Mouse (Mus musculus) liver, adult 2 months (tissue): Measurements from ENCODE around the gene Serinc5. TPM values are rescaled to one million over a fixed set of nuclear protein-coding genes. Genes with fewer than 3 reads are reported as not detected.
"Not testable (repeated sequence)": the region's sequence is repeated elsewhere in the genome, so short reads cannot be mapped to it uniquely, and the experiment has no call there.

ENCODE experiments used
- DNase-seq: peaks from one replicate; pipeline ENCODE4 v3.0.0-alpha.2; 2011; ENCODE audit warnings: low read depth, low spot score; ENCODE audit errors: extremely low read depth
- H3K27ac ChIP-seq: fragments of 200-500 bp; replicated peaks from 2 replicates; pipeline ENCODE4 v1.5.1; 2012; ENCODE audit warnings: low read depth, mild to moderate bottlenecking, control low read depth, inconsistent platforms, low read length; ENCODE audit not compliant: insufficient read depth
- H3K27me3 ChIP-seq: fragments of 200-500 bp; 2 replicates; pipeline ENCODE4 v1.6.1; 2012; ENCODE audit warnings: mild to moderate bottlenecking, moderate library complexity, low read length, inconsistent platforms; ENCODE audit not compliant: control insufficient read depth, insufficient read depth
- H3K36me3 ChIP-seq: fragments of 200-500 bp; 2 replicates; pipeline ENCODE4 v1.6.1; 2012; ENCODE audit warnings: low read length, inconsistent platforms; ENCODE audit not compliant: control insufficient read depth, insufficient read depth
- H3K4me1 ChIP-seq: fragments of 200-500 bp; 2 replicates; pipeline ENCODE4 v1.6.1; 2011; ENCODE audit warnings: low read length; ENCODE audit not compliant: control insufficient read depth, insufficient read depth
- H3K4me3 ChIP-seq: fragments of 200-500 bp; 2 replicates; pipeline ENCODE4 v1.5.1; 2011; ENCODE audit warnings: low read depth, mild to moderate bottlenecking, control low read depth, low read length, moderate library complexity; ENCODE audit not compliant: insufficient read depth
- H3K79me2 ChIP-seq: fragments of 200-500 bp; 2 replicates; pipeline ENCODE4 v1.6.1; 2012; ENCODE audit warnings: inconsistent platforms, mild to moderate bottlenecking, low read length, moderate library complexity; ENCODE audit not compliant: control insufficient read depth, insufficient read depth
- H3K9ac ChIP-seq: fragments of 200-500 bp; 2 replicates; pipeline ENCODE4 v1.6.1; 2012; ENCODE audit warnings: low read depth, mild to moderate bottlenecking, control low read depth, inconsistent platforms, low read length
- CTCF ChIP-seq: fragments of 200-500 bp; IDR thresholded peaks from 2 replicates; pipeline ENCODE4 v1.5.1; 2011; ENCODE audit warnings: low read depth, low read length, control low read depth
- POLR2A ChIP-seq: fragments of 200-500 bp; IDR thresholded peaks from 2 replicates; pipeline ENCODE4 v1.6.1; 2011; ENCODE audit warnings: low read length, control low read depth; ENCODE audit not compliant: insufficient read depth; ENCODE audit errors: extremely low read depth
- WGBS: fragments of 180-500 bp; shearing (Covaris S2); methylation state at CpG from one replicate; pipeline ENCODE4 v1.1.7; 2018; 5-methylcytosine and 5-hydroxymethylcytosine counted together
- polyA plus RNA-seq: library from polyadenylated mRNA; depleted of rRNA; stranded (reverse); fragments of >200 nt; gene quantifications from 2 replicates; pipeline ENCODE4 v1.2.3, GENCODE M21; 2012
- total RNA-seq: library from RNA; depleted of rRNA; stranded (reverse); fragments of >200 nt; gene quantifications from 2 replicates; pipeline ENCODE4 v1.2.3, GENCODE M21; 2014

Gene Serinc5
- total and polyA plus RNA-seq, 2 experiments, result 14.3 to 18.0 TPM

DNA sequence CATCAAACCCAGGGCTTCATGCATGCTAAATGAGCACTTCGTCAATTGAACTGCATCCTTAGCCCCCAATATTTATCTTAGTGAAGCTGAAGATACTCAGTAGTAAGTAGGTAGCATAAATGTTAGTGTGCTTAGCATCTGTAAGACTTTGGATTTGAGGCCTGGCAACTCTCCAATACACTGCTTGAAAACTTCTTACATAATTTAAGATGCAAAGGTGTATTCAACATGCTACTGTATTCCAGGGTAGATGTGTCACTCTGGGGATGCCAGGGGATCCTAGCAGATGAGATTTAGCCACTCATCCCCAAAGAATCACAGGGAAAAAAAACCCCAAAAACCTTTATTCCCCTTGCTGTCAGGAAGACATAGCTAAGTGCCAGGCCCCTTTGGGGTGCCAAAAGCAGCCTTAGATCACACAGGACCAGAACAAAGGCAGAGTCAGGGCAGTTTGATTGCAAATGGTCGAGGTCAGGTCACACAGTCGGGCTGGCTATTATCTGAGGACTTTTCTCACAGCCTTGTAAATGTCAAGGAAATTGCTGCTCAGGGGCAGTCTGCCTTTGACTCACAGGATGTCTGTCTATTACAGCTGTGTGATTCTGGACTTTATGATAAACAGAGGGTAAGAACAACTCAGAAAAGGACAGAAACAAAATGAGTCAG, 17.0 kb upstream of the Serinc5 start:
- H3K36me3 ChIP-seq, result no peaks in the 10 kb centered on the region
- TF ChIP-seq POLR2A, result no peak
- no peak for TF ChIP-seq CTCF
- no peaks in the 10 kb centered on the region for H3K79me2 ChIP-seq
- no peak overlapping the region for H3K4me3 ChIP-seq
- WGBS, result 54% methylated on average over 3 of the region's 3 CpGs
- H3K27me3 ChIP-seq, result no peaks in the 10 kb centered on the region
- H3K9ac ChIP-seq, result no peak overlapping the region
- DNase-seq, result no peak
- H3K4me1 ChIP-seq, result no peaks in the 10 kb centered on the region
- H3K27ac ChIP-seq, result no peak overlapping the region

DNA sequence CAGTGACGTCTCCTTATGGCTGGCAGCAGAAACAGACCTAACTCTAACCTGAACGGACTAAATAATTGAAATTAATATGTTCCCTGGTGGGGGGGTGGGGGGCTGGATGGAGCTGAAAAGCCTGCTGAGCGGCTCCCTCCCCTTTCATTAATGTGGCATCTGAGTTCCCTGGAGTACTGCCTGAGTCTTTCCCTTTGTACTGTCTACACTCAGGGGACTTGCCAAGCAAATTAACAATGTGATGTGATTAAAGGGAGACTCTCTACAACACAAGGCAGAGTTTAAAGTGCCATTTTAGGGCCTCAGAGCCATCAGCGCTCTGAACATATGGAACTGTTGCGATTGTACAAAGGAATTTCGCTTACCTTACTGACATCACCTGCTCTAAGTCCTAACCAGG, 16.4 kb upstream of the Serinc5 start:
- no peaks in the 10 kb centered on the region for H3K4me1 ChIP-seq
- H3K27me3 ChIP-seq, result no peaks in the 10 kb centered on the region
- no peaks in the 10 kb centered on the region for H3K79me2 ChIP-seq
- no peak overlapping the region for H3K9ac ChIP-seq
- TF ChIP-seq POLR2A, result no peak
- TF ChIP-seq CTCF, result no peak
- WGBS, result 83% methylated on average over 6 of the region's 6 CpGs
- H3K27ac ChIP-seq, result no peak overlapping the region
- H3K36me3 ChIP-seq, result no peaks in the 10 kb centered on the region
- no peak overlapping the region for H3K4me3 ChIP-seq
- no peak for DNase-seq

DNA sequence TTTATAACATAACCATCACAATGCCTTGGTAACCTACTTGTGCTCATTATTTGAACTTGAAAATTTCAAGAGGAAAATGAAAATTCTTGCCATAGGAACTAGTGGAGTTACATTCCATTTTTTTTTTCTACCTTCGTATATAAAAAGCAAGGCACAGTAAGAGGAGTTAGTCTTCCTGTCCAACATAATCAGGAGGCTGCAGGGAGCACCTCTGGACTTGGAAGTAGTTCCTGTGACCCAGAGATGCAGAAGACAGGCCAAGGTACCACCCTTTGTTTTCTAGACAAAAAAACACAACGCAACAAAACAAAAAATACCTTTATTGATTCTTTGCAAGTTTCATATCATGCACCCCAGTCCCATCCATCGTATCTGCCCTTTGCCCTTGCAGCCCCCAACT, 16.0 kb upstream of the Serinc5 start:
- no peaks in the 10 kb centered on the region for H3K4me1 ChIP-seq
- TF ChIP-seq CTCF (no peak), POLR2A (no peak)
- no peak for DNase-seq
- H3K79me2 ChIP-seq, result no peaks in the 10 kb centered on the region
- no peaks in the 10 kb centered on the region for H3K36me3 ChIP-seq
- H3K27me3 ChIP-seq, result no peaks in the 10 kb centered on the region
- WGBS, result 86% methylated on average over 3 of the region's 3 CpGs
- H3K27ac ChIP-seq, result no peak overlapping the region
- H3K9ac ChIP-seq, result no peak overlapping the region
- no peak overlapping the region for H3K4me3 ChIP-seq

DNA sequence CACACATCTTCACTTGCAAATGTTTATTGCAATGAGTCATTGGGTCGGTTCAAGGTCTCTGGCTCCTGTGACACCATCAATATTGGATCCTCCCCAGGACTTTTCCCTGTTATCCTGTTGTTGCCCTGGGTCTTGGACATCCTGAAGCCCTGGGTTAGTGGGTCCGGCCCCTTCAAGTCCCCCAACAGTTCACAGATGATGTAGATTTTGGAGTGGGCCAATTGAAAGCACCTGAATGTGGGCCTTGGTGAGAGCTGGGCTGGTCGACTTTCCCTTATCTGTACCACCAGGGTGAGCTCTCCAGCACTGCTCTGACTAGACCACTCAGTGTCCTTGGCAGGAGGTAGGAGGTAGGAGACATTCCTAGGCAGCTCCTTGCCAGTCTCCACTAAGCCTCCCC, 15.5 kb upstream of the Serinc5 start:
- Histone ChIP-seq H3K79me2 (no peaks in the 10 kb centered on the region), H3K27me3 (no peaks in the 10 kb centered on the region), H3K9ac (no peak overlapping the region), H3K4me1 (no peaks in the 10 kb centered on the region), H3K27ac (no peak overlapping the region), H3K4me3 (no peak overlapping the region), H3K36me3 (no peaks in the 10 kb centered on the region)
- WGBS, result 46% methylated on average over 3 of the region's 3 CpGs
- no peak for DNase-seq
- TF ChIP-seq CTCF, result no peak
- TF ChIP-seq POLR2A, result no peak

DNA sequence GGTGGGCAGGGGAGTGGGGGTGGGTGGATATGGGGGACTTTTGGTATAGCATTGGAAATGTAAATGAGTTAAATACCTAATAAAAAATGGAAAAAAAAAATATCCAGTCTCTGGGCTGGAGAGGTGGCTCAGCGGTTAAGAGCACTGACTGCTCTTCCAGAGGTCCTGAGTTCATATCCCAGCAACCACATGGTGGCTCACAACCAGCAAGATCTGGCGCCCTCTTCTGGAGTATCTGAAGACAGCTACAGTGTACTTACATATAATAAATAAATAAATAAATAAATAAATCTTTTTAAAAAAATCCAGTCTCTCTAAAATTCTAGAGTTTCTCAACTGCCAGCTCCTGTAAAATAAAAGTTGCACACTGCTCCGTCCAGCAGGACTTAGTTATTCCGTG, 5.6 kb upstream of the Serinc5 start:
- not testable (repeated sequence) for H3K9ac ChIP-seq, H3K4me3 ChIP-seq, H3K27ac ChIP-seq, H3K4me1 ChIP-seq, H3K36me3 ChIP-seq, H3K27me3 ChIP-seq, H3K79me2 ChIP-seq
- DNase-seq, result peak; percentile 27
- WGBS, result 93% methylated on average over 4 of the region's 4 CpGs

DNA sequence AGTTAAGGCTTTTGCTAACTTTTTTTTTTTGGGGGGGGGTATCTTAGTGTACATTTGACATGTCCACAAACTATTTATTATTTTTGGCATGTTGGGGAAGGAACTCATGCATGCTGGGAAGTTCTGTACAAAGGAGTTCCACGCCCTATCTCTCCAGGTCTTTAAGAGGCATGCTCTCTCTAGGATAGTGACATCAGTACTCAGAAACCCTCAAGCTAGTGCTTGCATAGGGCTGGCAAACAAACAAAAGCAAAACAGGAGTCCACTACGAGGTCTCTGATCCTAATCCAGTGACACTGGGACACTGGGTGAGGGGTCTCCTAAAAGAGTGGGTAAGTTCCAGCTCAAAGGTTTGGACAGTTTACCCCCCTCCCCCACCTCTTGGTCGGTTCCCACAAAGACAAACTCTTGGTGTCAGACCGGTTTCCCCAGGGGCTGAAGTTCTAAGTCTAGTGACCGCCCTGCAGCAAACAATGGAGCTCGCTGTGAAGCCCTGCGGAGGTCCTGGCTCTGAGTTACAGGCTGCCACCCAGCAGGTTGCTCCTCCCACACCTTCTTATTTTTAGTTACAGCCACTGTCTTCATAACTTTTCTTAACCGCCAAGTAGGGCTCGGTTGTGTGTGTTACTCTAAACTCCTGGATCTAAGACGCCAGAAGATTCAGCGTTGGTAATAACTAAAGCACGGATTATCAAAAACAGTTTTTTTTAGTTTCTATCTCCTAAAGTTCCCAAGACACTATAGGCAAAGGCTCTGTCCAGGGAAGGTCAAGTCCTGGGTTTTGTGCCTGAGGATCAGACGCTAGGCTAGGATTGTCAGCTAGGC, 1.2 kb upstream of the Serinc5 start:
- peak; percentile 79 for DNase-seq
- Histone ChIP-seq H3K79me2 (peaks cover 6% of the 10 kb centered on the region), H3K36me3 (no peaks in the 10 kb centered on the region), H3K4me1 (peaks cover 6% of the 10 kb centered on the region), H3K9ac (peak overlapping the region; percentile 85), H3K4me3 (peak overlapping the region; percentile 98), H3K27ac (peak overlapping the region; percentile 90), H3K27me3 (no peaks in the 10 kb centered on the region)
- 7% methylated on average over 13 of the region's 13 CpGs for WGBS
- TF ChIP-seq POLR2A, result no peak
- TF ChIP-seq CTCF, result no peak
